Comparison of ENCODE assay signal across 31 mouse cellular contexts in the genomic region with DNA sequence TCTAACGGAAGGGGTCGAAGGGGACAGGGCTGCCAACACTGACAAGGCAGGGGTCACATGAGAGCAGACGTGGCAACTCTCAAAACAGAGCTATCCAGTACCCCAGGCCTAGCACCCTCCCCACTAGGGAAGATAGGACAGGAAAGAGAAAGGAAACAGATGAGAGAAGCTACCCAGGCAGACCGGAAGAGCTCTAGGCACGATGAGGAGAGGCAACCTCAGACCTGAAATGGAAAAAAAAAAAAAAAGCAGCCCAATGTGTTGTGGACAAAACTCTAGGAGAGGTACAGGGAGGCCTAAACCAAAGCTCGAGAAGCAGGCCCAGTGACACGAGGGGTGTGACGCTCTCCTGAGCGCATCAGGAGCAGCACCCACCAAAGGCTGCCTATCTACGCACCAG. TPM values are rescaled to one million over a fixed set of nuclear protein-coding genes. Genes with fewer than 3 reads are reported as not detected.
A peak's percentile ranks its signal among the peaks of the same experiment; 100 is the strongest.
DNase-seq lines count a peak whose midpoint lies in the region; ATAC-seq and TF ChIP-seq lines count a peak whose summit lies in the region.
"Had no signal": no experiment of that assay in that cellular context is flagged by ENCODE, and none has a peak within 500 bp of the region (broad histone marks: within the 10 kb centered on the region; RNA-seq: fewer than 3 reads in every experiment).

No protein-coding gene starts in this region.

- ATAC-seq in liver, embryonic 11.5 days (replicated peaks; ENCODE audit: low FRiP score) = no peak
- no peak; the same call in 1 of the 2 replicates for ATAC-seq in liver, postnatal 0 days
- ATAC-seq in activated CD4-positive, CD25-positive, alpha-beta regulatory T cell, adult 4 months = peak; percentile 75
- peak; percentile 36; the same call in 1 of the 2 replicates for ATAC-seq in liver, embryonic 13.5 days (ENCODE audit: low read depth)
- no peak for ATAC-seq in stomach, postnatal 0 days (ENCODE audit: low FRiP score, low TSS enrichment)
- no peak for ATAC-seq in hindbrain, embryonic 16.5 days
- ATAC-seq: forebrain, embryonic 14.5 days; intestine, embryonic 15.5 days; lung, postnatal 0 days; Patski had no signal

- H3K36me3 ChIP-seq in liver, embryonic 11.5 days (ENCODE audit: control insufficient read depth, insufficient read depth, low read length) = no peaks in the 10 kb centered on the region
- H3K36me3 ChIP-seq in liver, postnatal 0 days (replicated peaks; ENCODE audit: insufficient read depth, low read length) = no peaks in the 10 kb centered on the region
- no peaks in the 10 kb centered on the region for H3K36me3 ChIP-seq in liver, embryonic 13.5 days
- H3K36me3 ChIP-seq in stomach, postnatal 0 days (ENCODE audit: control insufficient read depth, insufficient read depth, low read length) = no peaks in the 10 kb centered on the region
- H3K36me3 ChIP-seq in hindbrain, embryonic 16.5 days (ENCODE audit: control insufficient read depth, insufficient read depth, low read length) = no peaks in the 10 kb centered on the region
- H3K36me3 ChIP-seq: embryonic facial prominence, embryonic 10.5 days; embryonic facial prominence, embryonic 15.5 days; heart, embryonic 12.5 days; intestine, embryonic 15.5 days; limb, embryonic 10.5 days; limb, embryonic 15.5 days; neural tube, embryonic 13.5 days; stomach, embryonic 15.5 days had no signal

- no peaks in the 10 kb centered on the region for H3K9me3 ChIP-seq in liver, embryonic 11.5 days (ENCODE audit: control insufficient read depth, low read length)
- no peaks in the 10 kb centered on the region for H3K9me3 ChIP-seq in liver, postnatal 0 days (ENCODE audit: low read length)
- H3K9me3 ChIP-seq in liver, embryonic 13.5 days (replicated peaks) = no peaks in the 10 kb centered on the region
- H3K9me3 ChIP-seq in stomach, postnatal 0 days (ENCODE audit: control insufficient read depth, low read length) = no peaks in the 10 kb centered on the region
- no peaks in the 10 kb centered on the region for H3K9me3 ChIP-seq in hindbrain, embryonic 16.5 days (ENCODE audit: control insufficient read depth, low read length)
- H3K9me3 ChIP-seq: embryonic facial prominence, embryonic 10.5 days; embryonic facial prominence, embryonic 15.5 days; heart, embryonic 12.5 days; intestine, embryonic 15.5 days; limb, embryonic 10.5 days; limb, embryonic 15.5 days; neural tube, embryonic 13.5 days; stomach, embryonic 15.5 days had no signal

- no peak overlapping the region for H3K4me2 ChIP-seq in liver, embryonic 11.5 days
- H3K4me2 ChIP-seq in liver, postnatal 0 days (ENCODE audit: low read depth, low read length) = no peak overlapping the region
- H3K4me2 ChIP-seq in liver, embryonic 13.5 days = no peak overlapping the region
- no peak overlapping the region for H3K4me2 ChIP-seq in stomach, postnatal 0 days (replicated peaks; ENCODE audit: low read depth)
- no peak overlapping the region for H3K4me2 ChIP-seq in hindbrain, embryonic 16.5 days (ENCODE audit: low read length)
- H3K4me2 ChIP-seq: embryonic facial prominence, embryonic 15.5 days; heart, embryonic 12.5 days; hindbrain, embryonic 14.5 days; intestine, embryonic 15.5 days; limb, embryonic 15.5 days; midbrain, embryonic 11.5 days; neural tube, embryonic 13.5 days; stomach, embryonic 15.5 days had no signal

- TF ChIP-seq CTCF in liver, postnatal 0 days (IDR thresholded peaks at IDR 0.05; ENCODE audit: low read depth) = no peak
- no peak for TF ChIP-seq CTCF in stomach, postnatal 0 days (IDR thresholded peaks at IDR 0.05; ENCODE audit: low read depth)

- no peak for TF ChIP-seq EP300 in liver, postnatal 0 days (IDR thresholded peaks at IDR 0.05; ENCODE audit: low read depth)
- no peak for TF ChIP-seq EP300 in stomach, postnatal 0 days (optimal IDR thresholded peaks at IDR 0.05)

- H3K4me3 ChIP-seq in liver, embryonic 11.5 days (ENCODE audit: low read depth, low read length) = no peak overlapping the region
- no peak overlapping the region for H3K4me3 ChIP-seq in liver, postnatal 0 days (ENCODE audit: low read depth, low read length)
- H3K4me3 ChIP-seq in liver, embryonic 13.5 days (replicated peaks) = no peak overlapping the region
- no peak overlapping the region for H3K4me3 ChIP-seq in stomach, postnatal 0 days (ENCODE audit: low read depth, low read length)
- no peak overlapping the region for H3K4me3 ChIP-seq in hindbrain, embryonic 16.5 days (ENCODE audit: low read length)
- H3K4me3 ChIP-seq: embryonic facial prominence, embryonic 10.5 days; embryonic facial prominence, embryonic 15.5 days; heart, embryonic 12.5 days; intestine, embryonic 15.5 days; limb, embryonic 10.5 days; limb, embryonic 15.5 days; myocyte; neural tube, embryonic 13.5 days; stomach, embryonic 15.5 days had no signal

- H3K27ac ChIP-seq in liver, embryonic 11.5 days (ENCODE audit: low read depth, low read length) = 0 out of 2 replicates have a peak overlapping the region, but pooled peaks have one; percentile 9
- no peak overlapping the region for H3K27ac ChIP-seq in liver, postnatal 0 days (ENCODE audit: low read depth)
- H3K27ac ChIP-seq in liver, embryonic 13.5 days = peak overlapping the region; percentile 8; the same call in 1 of the 2 replicates
- H3K27ac ChIP-seq in stomach, postnatal 0 days (replicated peaks) = no peak overlapping the region
- H3K27ac ChIP-seq in hindbrain, embryonic 16.5 days (ENCODE audit: low read depth, low read length) = no peak overlapping the region
- H3K27ac ChIP-seq: embryonic facial prominence, embryonic 10.5 days; embryonic facial prominence, embryonic 15.5 days; hindbrain, embryonic 14.5 days; intestine, embryonic 15.5 days; limb, embryonic 10.5 days; limb, embryonic 15.5 days; neural tube, embryonic 13.5 days; stomach, embryonic 15.5 days had no signal

- peaks cover 16% of the 10 kb centered on the region; the same call in 1 of the 2 replicates for H3K4me1 ChIP-seq in liver, embryonic 11.5 days (replicated peaks; ENCODE audit: control insufficient read depth, insufficient read depth, low read length)
- H3K4me1 ChIP-seq in liver, postnatal 0 days (ENCODE audit: insufficient read depth) = peaks cover 29% of the 10 kb centered on the region
- H3K4me1 ChIP-seq in liver, embryonic 13.5 days (replicated peaks) = peaks cover 45% of the 10 kb centered on the region
- no peaks in the 10 kb centered on the region for H3K4me1 ChIP-seq in stomach, postnatal 0 days (replicated peaks; ENCODE audit: control insufficient read depth, insufficient read depth)
- no peaks in the 10 kb centered on the region; the same call in 1 of the 2 replicates for H3K4me1 ChIP-seq in hindbrain, embryonic 16.5 days (ENCODE audit: control insufficient read depth, insufficient read depth, low read depth, low read length)

- no peaks in the 10 kb centered on the region for H3K27me3 ChIP-seq in liver, embryonic 11.5 days (replicated peaks; ENCODE audit: control insufficient read depth, insufficient read depth, low read length)
- no peaks in the 10 kb centered on the region for H3K27me3 ChIP-seq in liver, postnatal 0 days (ENCODE audit: insufficient read depth, low read length)
- no peaks in the 10 kb centered on the region for H3K27me3 ChIP-seq in liver, embryonic 13.5 days
- no peaks in the 10 kb centered on the region for H3K27me3 ChIP-seq in stomach, postnatal 0 days (ENCODE audit: control insufficient read depth, insufficient read depth, low read length)
- H3K27me3 ChIP-seq in hindbrain, embryonic 16.5 days (replicated peaks; ENCODE audit: control insufficient read depth, insufficient read depth, low read length) = no peaks in the 10 kb centered on the region
- H3K27me3 ChIP-seq: embryonic facial prominence, embryonic 15.5 days; heart, embryonic 12.5 days; intestine, embryonic 15.5 days; limb, embryonic 15.5 days; neural tube, embryonic 13.5 days; Patski; stomach, embryonic 15.5 days had no signal

- WGBS in liver, embryonic 11.5 days = 53% methylated on average over 10 of the region's 10 CpGs
- WGBS in liver, postnatal 0 days (ENCODE audit: insufficient replicate concordance) = 39% methylated on average over 10 of the region's 10 CpGs
- 34% methylated on average over 10 of the region's 10 CpGs for WGBS in liver, embryonic 13.5 days (ENCODE audit: insufficient replicate concordance)
- WGBS in stomach, postnatal 0 days = 89% methylated on average over 10 of the region's 10 CpGs
- 93% methylated on average over 10 of the region's 10 CpGs for WGBS in hindbrain, embryonic 16.5 days

- no peak for DNase-seq in liver, embryonic 11.5 days (ENCODE audit: low spot score)
- DNase-seq in liver, postnatal 0 days = no peak
- peak; percentile 78 for DNase-seq in CD4-positive helper T cell, adult 2 months (ENCODE audit: low read depth, low spot score)
- DNase-seq in liver, embryonic 13.5 days = no peak
- DNase-seq in stomach, postnatal 0 days (ENCODE audit: low spot score) = no peak
- DNase-seq in urinary bladder, postnatal 25 days (ENCODE audit: low spot score) = no peak
- DNase-seq: adrenal gland, postnatal 25 days; cerebellum, adult 18-20 months; cerebellum, postnatal 14 days; gastrocnemius, postnatal 14 days; heart, postnatal 10 days; kidney, adult 2 months; lung, adult 18-20 months; lung, postnatal 4 days; thymus, postnatal 36 days had no signal

- no peak overlapping the region for H3K9ac ChIP-seq in liver, embryonic 11.5 days (ENCODE audit: low read depth, low read length)
- H3K9ac ChIP-seq in liver, postnatal 0 days (replicated peaks) = no peak overlapping the region
- H3K9ac ChIP-seq in liver, embryonic 13.5 days = no peak overlapping the region
- H3K9ac ChIP-seq in stomach, postnatal 0 days (ENCODE audit: low read length) = no peak overlapping the region
- no peak overlapping the region for H3K9ac ChIP-seq in hindbrain, embryonic 16.5 days (ENCODE audit: low read depth, low read length)
- H3K9ac ChIP-seq: embryonic facial prominence, embryonic 15.5 days; heart, embryonic 12.5 days; hindbrain, embryonic 14.5 days; intestine, embryonic 15.5 days; limb, embryonic 15.5 days; neural tube, embryonic 13.5 days; stomach, embryonic 15.5 days had no signal

RNA-seq across cellular contexts. Expression of gene Ksr1, which starts 23.7 kb away (rescaled TPM):
- 4.1 and 5.0 TPM in 2 replicates for polyA plus RNA-seq in liver, embryonic 11.5 days (2014; fragmentation: Nextera tagmentation; extraction: Ambion mirVana)
- 0.81 and 1.0 TPM in 2 replicates for polyA plus RNA-seq in liver, postnatal 0 days (2015; fragmentation: Nextera tagmentation; extraction: Ambion mirVana)
- polyA plus RNA-seq in activated CD4-positive, CD25-positive, alpha-beta regulatory T cell, adult 4 months (2017; shearing (Covaris generic)) = 1 to 10 TPM; 2.9 to 3.8 TPM
- 1.8 and 2.3 TPM in 2 replicates for polyA plus RNA-seq in liver, embryonic 13.5 days (2015; fragmentation: Nextera tagmentation; extraction: Ambion mirVana)
- polyA plus RNA-seq in stomach, postnatal 0 days (2015; fragmentation: Nextera tagmentation; extraction: Ambion mirVana) = 0.67 and 0.94 TPM in 2 replicates
- polyA plus RNA-seq in hindbrain, embryonic 16.5 days (2015; fragmentation: Nextera tagmentation; extraction: Ambion mirVana) = 4.4 and 6.1 TPM in 2 replicates

Comparison
In these comparisons a context has a peak if more than half of its experiments do, and no peak if none do; other contexts are left out.
1. ATAC-seq: peak in activated CD4-positive, CD25-positive, alpha-beta regulatory T cell, adult 4 months (single experiment) and liver, embryonic 13.5 days (single experiment); none in liver, embryonic 11.5 days (single experiment), liver, postnatal 0 days (single experiment), stomach, postnatal 0 days (single experiment) and hindbrain, embryonic 16.5 days (single experiment).
2. H3K27ac ChIP-seq: peak in liver, embryonic 11.5 days (single experiment) and liver, embryonic 13.5 days (single experiment); none in liver, postnatal 0 days (single experiment), stomach, postnatal 0 days (single experiment) and hindbrain, embryonic 16.5 days (single experiment).